Mouse (Mus musculus): ENCODE data around the gene Xpo5.

The Xpo5 gene

DNA sequence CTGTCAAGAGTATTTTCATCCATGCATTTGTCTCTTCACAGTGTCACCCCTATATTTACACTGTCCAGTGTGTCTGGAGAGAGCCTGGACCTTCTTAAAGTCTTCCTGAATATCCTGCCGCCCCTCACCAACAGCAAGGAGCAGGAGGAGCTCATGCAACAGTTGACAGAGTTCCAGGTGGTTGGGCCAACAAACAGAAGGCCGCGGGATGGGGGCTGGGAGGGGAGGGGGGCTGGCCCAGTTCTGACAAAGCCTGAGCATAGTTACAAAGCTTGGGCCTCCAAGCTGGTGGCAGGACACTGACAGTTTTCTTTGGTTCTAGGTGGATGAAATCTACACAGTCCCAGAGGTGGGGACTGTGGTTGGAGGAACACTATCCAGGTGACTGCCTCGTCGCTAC lies 36.3 kb upstream of the Xpo5 start:
- ChIA-PET CTCF (interaction anchor here in 2 of 4 experiments (0.6 to 1.2 kb wide), 4 partner anchors 9 to 675 kb away, joined by 3 to 6 read pairs (median 4); no protein-coding TSS in a partner anchor), POLR2A (interaction anchor here in 2 of 4 experiments (0.8 to 2.9 kb wide), 6 partner anchors 10 to 86 kb away, joined by 3 to 11 read pairs (median 4); partner anchors contain the start of gene Mad2l1bp (in 2 of the 2))

DNA sequence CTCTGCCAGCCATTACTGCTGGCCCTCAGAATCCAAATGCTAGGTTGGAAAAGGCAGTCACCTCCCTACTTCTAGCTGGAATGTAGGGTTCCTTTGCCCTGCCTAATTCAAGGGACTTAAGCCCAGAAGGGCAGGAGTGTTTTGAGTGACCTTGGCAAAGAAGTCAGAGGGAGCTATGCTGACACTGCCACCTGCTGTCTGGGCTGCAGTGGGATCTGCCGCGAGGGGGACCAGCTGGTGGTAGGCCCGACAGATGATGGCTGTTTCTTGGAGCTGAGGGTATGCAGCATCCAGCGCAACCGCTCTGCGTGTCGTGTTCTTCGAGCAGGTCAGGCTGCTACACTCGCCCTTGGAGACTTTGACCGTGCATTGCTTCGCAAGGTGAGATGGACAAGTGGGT lies 35.6 kb upstream of the Xpo5 start:
- ChIA-PET CTCF (interaction anchor here (0.6 to 1.4 kb wide), 11 partner anchors 8 to 436 kb away, joined by 3 to 6 read pairs (median 3); partner anchors contain the start of genes 1600014C23Rik (in 1 of the 4), Mad2l1bp (in 1 of the 4) and Rsph9 (in 1 of the 4)), POLR2A (interaction anchor here in 3 of 4 experiments (0.9 to 2.9 kb wide), 9 partner anchors 9 to 436 kb away, joined by 3 to 11 read pairs (median 4); partner anchors contain the start of genes Mad2l1bp (in 2 of the 3), Polh (in 1 of the 3) and Xpo5 (in 1 of the 3))

DNA sequence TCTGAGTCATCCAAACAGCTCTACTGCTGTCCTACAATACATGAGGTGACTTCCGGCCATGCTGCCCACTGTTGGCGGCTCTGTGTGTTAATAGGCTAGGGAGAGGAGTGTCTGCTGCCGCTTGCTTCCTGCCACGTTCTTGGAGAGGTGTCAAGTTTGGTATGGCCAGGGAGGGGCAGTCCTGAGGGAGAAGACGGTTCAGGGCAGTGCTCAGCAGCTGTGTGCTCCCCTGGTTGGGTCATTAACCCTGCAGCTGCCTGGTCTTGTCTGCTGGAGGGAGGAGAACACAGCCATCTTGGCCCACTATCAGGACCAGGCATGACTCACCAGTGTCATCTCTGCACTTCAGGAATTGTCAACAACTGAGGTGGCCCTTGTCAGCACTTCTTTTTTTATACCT lies 34.3 kb upstream of the Xpo5 start:
- POLR2A ChIA-PET = interaction anchor here in 3 of 4 experiments (0.6 to 2.9 kb wide), 6 partner anchors 8 to 72 kb away, joined by 3 to 11 read pairs (median 4); partner anchors contain the start of genes Mad2l1bp (in 2 of the 3), Polh (in 1 of the 3) and Xpo5 (in 1 of the 3)
- CTCF ChIA-PET = interaction anchor here in 1 of 4 experiments (0.6 to 1.4 kb wide), 4 partner anchors 36 to 437 kb away, joined by 3 to 5 read pairs (median 4); no protein-coding TSS in a partner anchor

DNA sequence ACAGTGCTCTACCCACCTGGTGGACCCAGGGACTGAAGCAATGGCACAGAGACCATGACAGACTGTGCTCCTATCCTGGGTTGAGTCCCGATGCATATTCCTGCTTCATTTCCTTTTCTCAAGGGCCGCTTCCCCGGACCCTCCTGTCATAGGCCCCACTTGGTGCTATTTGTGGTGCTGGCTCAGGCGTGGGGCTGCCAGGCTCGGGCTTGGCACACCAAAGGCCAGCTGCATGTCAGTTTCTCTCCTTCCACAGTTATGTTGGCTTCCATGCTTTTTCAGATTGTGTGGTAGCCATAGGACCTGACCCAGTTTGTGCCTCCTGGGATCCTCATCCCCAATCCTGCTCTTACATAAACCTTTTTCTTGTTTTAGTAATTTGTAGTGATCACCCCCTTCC lies 33.8 kb upstream of the Xpo5 start:
- POLR2A ChIA-PET = interaction anchor here in 3 of 4 experiments (1.0 to 2.4 kb wide), 5 partner anchors 9 to 74 kb away, joined by 3 to 6 read pairs (median 3); partner anchors contain the start of gene Mad2l1bp (in 1 of the 3)
- CTCF ChIA-PET = interaction anchor here in 1 of 4 experiments (0.9 to 1.3 kb wide), 3 partner anchors 420 to 438 kb away, joined by 3 to 5 read pairs (median 4); no protein-coding TSS in a partner anchor

DNA sequence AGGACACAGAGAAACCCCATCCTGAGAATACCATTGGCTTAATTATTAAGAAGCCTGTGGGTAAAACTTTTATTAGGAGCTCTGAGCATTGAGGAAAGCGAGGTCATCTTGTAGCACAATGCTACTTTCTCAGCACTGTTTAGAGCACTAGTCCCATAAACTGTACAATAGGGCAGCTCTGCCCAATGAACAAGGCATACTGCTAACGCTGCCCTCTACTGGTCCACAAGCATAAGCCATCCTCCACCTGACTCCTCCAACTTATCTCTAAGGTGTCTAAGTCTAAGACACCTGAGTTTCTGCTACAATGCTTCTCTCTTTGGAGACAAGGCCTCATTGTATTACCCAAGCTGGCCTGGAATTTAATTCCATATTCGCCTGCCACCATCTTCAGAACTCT lies 32.0 kb upstream of the Xpo5 start:
- ChIA-PET CTCF (interaction anchor here in 3 of 4 experiments (0.6 to 1.9 kb wide), 17 partner anchors 9 to 545 kb away, joined by 3 to 6 read pairs (median 3); partner anchors contain the start of genes Gtpbp2 (in 1 of the 3), Mad2l1bp (in 1 of the 3) and Vegfa (in 1 of the 3)), POLR2A (interaction anchor here in 3 of 4 experiments (0.5 to 5.5 kb wide), 18 partner anchors 8 to 424 kb away, joined by 3 to 30 read pairs (median 4); partner anchors contain the start of genes Gtpbp2 (in 2 of the 3), Abcc10 (in 1 of the 3) and Mad2l1bp (in 1 of the 3))

DNA sequence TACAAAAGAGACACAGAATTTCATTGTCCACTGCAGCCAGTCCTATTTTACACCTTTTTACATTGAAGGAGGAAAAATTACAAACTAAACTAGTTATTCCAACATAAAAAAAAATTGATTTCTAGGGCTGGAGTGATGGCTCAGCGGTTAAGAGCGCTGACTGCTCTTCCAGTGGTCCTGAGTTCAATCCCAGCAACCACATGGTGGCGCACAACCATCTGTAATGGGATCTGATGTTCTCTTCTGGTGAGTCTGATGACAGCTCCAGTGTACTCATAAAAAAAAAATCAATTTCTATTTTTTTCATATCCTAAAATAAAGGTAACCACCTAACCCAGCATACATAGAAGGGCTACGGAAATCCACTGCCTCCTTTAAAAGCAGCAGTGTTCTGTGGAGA lies 20.3 kb upstream of the Xpo5 start:
- ChIA-PET POLR2A (interaction anchor here in 3 of 4 experiments (0.6 to 4.3 kb wide), 7 partner anchors 8 to 449 kb away, joined by 3 to 23 read pairs (median 4); partner anchors contain the start of genes Polh (in 1 of the 3) and Xpo5 (in 1 of the 3)), CTCF (interaction anchor here in 3 of 4 experiments (0.6 to 1.2 kb wide), 9 partner anchors 9 to 1284 kb away, joined by 3 to 4 read pairs (median 3); partner anchors contain the start of genes Cul9 (in 1 of the 3), Gtpbp2 (in 1 of the 3), Polh (in 1 of the 3) and Xpo5 (in 1 of the 3))

DNA sequence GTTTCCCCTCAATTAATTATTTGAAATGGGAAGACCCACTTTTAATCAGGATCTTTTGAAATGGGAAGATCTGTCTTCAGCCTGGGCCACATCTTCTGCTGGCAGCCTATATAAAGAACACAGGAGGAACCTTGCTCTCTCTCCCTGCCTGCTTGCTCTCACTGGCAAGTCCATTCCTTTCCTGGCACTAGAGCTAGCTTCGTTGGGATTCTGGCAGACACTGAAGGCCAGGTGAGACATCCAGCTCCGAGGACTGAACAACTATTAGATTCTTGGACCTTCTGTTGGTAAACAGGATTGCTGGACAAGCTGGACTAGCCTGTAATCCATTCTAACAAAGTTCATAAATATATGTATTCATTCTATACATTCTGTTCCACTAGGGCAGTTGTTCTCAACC lies 13.8 kb upstream of the Xpo5 start:
- ChIA-PET CTCF (no interaction called here), POLR2A (no interaction called here)

DNA sequence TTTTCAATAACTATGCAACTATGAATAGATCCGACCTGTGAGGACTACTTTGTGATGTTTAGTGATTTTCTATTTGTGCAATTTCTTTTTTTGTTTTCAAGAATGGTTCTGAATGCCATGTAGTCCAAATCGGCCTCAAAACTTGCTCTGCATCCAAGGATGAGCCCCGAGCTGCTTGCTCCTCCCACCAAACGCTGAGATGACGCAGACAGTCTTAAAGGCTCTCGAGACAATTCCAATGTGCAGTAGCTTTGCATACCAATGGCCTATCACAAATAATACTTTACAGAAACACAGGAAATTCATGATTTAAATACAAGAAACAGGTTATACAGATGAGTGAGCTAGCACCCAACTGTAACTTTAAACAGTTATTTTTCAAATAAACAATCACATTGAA lies 1.4 kb upstream of the Xpo5 start:
- CTCF ChIA-PET = interaction anchor here in 3 of 4 experiments (0.6 to 0.7 kb wide), 3 partner anchors 26 to 65 kb away, joined by 3 to 4 read pairs (median 3); no protein-coding TSS in a partner anchor

DNA sequence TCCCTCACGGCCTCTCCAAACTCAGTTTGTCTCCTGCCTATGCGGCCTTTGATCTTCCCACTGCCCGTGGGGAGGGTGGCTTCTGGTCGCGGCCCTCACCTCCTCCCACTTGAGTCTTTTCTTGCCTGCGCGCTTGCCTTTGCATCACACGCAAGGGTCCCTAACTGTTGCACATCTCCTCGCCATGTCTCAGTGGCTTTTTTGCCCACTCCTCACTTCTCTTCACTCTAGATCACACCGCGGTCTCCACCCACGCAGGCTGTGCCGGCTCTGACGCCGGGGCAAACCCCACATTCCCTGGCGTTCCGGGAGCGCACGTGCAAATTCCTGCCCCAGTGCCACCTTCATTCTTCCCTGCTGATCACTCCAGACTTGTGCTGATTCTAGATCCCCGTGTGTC lies 496 bp downstream of the Xpo5 start:
- ChIA-PET POLR2A (interaction anchor here (0.5 to 4.0 kb wide), 45 partner anchors 8 to 477 kb away, joined by 3 to 35 read pairs (median 5); partner anchors contain the start of genes Polr1c (in 3 of the 4), Yipf3 (in 3 of the 4), Abcc10 (in 1 of the 4) and Cul9 (in 1 of the 4)), CTCF (interaction anchor here in 3 of 4 experiments (0.6 to 1.8 kb wide), 9 partner anchors 21 to 468 kb away, joined by 3 to 5 read pairs (median 4); partner anchors contain the start of genes Abcc10 (in 1 of the 3) and Gtpbp2 (in 1 of the 3))

More for the DNA sequence above, 1.4 kb upstream of the Xpo5 start:
- POLR2A ChIA-PET = interaction anchor here in 3 of 4 experiments (0.6 to 4.0 kb wide), 15 partner anchors 9 to 74 kb away, joined by 3 to 26 read pairs (median 5); partner anchors contain the start of genes Polr1c (in 2 of the 3), Yipf3 (in 2 of the 3), Gtpbp2 (in 1 of the 3) and Mad2l1bp (in 1 of the 3)

DNA sequence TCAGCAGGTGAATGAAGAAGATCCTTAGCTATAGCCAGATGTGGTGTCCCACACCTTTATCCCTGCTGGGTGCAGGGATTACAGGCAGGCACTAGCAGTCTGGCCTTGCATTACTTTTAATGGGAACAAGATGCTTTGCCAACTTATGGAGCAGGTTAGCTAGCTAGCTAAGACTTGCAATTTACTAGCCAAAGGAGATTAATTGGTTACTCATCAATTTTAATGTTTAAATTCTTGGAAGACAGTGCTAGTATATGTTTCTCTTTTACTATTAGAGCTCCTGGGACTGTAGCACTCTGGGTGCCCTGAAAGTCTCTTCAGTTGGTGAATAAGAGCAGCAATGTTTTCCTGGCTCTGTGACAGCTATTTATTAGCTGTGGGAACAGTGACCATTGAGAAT lies 4.1 kb downstream of the Xpo5 start:
- ChIA-PET POLR2A (interaction anchor here in 1 of 4 experiments (0.7 kb wide), 1 partner anchor 32 kb away, joined by 6 read pairs; no protein-coding TSS in a partner anchor), CTCF (interaction anchor here in 1 of 4 experiments (1.2 kb wide), 1 partner anchor 74 kb away, joined by 3 read pairs; no protein-coding TSS in a partner anchor)

DNA sequence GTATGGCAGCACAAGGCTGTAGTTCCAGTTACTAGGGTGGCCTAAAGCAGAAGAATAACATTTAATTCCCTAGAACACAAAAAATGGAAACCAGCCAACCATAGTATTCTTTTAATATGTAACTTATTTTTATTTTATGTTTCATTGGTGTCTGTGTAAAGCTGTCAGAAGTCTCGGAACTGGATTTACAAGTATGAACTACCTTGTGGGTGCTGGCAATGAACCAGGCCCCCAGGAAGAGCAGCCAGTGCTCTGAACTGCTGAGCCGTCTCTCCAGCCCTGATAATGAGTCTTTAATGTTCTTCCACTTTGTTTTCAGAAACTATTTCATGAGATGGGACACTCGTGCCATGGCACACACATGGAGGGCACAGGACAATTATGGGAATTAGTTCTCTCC lies 8.0 kb downstream of the Xpo5 start:
- ChIA-PET POLR2A (interaction anchor here in 3 of 4 experiments (0.6 to 3.4 kb wide), 5 partner anchors 7 to 773 kb away, joined by 3 to 14 read pairs (median 3); partner anchors contain the start of genes Polh (in 2 of the 3) and Xpo5 (in 2 of the 3)), CTCF (interaction anchor here in 1 of 4 experiments (0.6 kb wide), 1 partner anchor 29 kb away, joined by 3 read pairs; no protein-coding TSS in a partner anchor)

DNA sequence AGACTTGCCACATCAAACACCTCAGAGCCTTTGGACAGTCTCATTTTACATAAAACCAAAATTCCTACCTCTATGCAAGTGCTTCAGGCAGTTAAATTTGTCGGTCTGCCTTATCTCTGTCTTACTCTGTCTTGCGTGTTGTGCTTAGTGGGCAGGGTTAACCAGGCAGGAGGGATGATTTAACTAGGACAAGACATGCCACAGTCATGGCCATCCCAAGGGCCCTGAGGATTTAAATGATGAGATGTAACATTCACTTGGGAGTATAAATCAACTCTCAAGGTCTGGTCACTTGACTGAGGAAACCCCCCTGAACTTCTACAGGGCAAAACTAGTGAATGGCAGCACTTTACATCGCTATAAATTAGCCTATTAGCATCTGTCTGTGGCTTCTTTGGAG lies 19.0 kb downstream of the Xpo5 start:
- ChIA-PET POLR2A (interaction anchor here in 1 of 4 experiments (1.0 to 9.9 kb wide), 3 partner anchors 11 to 19 kb away, joined by 3 to 59 read pairs (median 35); partner anchors contain the start of genes Polh and Xpo5), CTCF (interaction anchor here in 1 of 4 experiments (1.2 kb wide), 1 partner anchor 31 kb away, joined by 3 read pairs; no protein-coding TSS in a partner anchor)

DNA sequence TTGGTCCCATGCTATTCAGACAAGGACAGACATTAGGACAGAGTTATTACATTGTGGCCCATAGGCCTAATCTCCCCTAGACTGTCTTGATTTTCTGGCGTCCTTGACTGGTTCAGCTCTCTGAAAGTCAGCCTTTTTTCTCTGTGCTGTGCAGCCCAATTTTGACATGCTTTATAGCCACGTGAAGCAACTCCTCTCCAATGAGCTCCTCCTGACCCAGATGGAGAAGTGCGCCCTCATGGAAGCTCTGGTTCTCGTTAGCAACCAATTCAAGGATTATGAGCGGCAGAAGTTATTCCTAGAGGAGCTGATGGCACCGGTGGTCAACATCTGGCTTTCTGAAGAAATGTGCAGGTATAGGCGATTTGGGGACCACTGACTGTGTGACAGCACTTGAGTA lies 25.0 kb downstream of the Xpo5 start:
- CTCF ChIA-PET = no interaction called here
- POLR2A ChIA-PET = interaction anchor here in 2 of 4 experiments (0.6 to 12.6 kb wide), 10 partner anchors 11 to 169 kb away, joined by 3 to 143 read pairs (median 5); partner anchors contain the start of genes Polh (in 2 of the 2), Xpo5 (in 2 of the 2), Polr1c (in 1 of the 2) and Yipf3 (in 1 of the 2)

DNA sequence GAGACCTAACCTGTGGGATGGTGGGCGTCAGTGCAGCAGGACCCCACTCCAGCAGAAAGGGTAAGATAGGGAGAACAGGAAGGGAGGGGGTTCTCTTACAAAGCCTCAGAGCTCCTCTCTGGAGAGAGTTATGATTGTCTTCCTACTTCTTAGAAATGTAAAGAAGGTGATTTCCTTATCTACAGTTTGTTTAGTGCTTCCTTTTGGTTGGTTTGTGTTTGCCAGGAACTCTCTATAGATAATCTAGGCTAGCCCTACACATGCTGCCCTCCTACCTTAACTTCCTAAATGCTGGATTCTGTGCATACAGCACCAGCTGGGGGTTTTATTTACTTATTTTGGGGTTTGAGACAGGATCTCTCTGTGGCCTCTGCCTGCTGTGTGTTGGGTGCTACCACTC lies 33.5 kb downstream of the Xpo5 start:
- ChIA-PET CTCF (interaction anchor here in 1 of 4 experiments (0.6 kb wide), 1 partner anchor 60 kb away, joined by 3 read pairs; no protein-coding TSS in a partner anchor), POLR2A (interaction anchor here in 3 of 4 experiments (0.7 to 18.8 kb wide), 12 partner anchors 8 to 65 kb away, joined by 3 to 262 read pairs (median 4); partner anchors contain the start of genes Polr1c (in 2 of the 3) and Yipf3 (in 2 of the 3))

DNA sequence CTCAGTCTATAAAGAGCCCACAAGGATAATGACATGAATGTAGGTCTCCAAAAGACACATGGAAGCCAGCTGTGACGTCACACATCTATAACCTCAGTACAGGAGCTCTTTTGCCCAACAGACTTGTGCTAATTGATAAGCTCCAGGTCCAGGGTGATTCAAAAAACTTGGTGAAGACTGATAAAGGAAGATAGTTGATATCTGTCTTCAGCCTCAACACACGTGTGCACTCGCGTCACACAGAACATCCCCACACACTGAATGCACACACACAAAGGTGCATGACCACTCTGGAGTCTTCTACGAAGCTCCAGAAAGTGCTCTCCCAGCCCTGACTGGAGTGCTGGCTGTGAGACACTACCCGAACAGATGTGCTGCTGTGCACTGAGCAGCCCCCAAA lies 34.5 kb downstream of the Xpo5 start:
- ChIA-PET POLR2A (interaction anchor here in 3 of 4 experiments (0.6 to 18.8 kb wide), 15 partner anchors 8 to 489 kb away, joined by 3 to 262 read pairs (median 7); partner anchors contain the start of genes Polr1c (in 1 of the 3) and Yipf3 (in 1 of the 3)), CTCF (no interaction called here)

DNA sequence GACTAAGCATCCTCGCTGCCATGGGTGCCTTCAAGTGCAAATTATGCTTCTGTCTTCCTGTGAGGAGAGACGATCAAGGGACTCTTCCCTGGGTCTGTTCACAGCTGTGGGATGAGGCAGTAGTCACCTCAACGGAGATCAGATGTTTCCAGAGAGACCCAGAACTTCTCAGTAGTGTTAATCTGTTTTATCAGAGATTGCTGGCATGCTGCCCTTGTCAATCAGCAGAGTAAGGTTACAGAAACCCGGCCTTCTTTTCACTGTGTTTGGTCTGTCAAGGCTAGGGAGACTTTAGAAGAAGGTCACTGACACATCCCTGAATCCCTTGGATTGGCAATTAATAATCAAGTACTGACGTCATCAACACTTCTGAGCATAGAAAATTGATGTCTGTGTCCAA lies 34.9 kb downstream of the Xpo5 start:
- POLR2A ChIA-PET = interaction anchor here in 3 of 4 experiments (0.9 to 18.8 kb wide), 15 partner anchors 8 to 67 kb away, joined by 3 to 262 read pairs (median 7); partner anchors contain the start of genes Polh (in 1 of the 3), Polr1c (in 1 of the 3), Xpo5 (in 1 of the 3) and Yipf3 (in 1 of the 3)
- CTCF ChIA-PET = no interaction called here

DNA sequence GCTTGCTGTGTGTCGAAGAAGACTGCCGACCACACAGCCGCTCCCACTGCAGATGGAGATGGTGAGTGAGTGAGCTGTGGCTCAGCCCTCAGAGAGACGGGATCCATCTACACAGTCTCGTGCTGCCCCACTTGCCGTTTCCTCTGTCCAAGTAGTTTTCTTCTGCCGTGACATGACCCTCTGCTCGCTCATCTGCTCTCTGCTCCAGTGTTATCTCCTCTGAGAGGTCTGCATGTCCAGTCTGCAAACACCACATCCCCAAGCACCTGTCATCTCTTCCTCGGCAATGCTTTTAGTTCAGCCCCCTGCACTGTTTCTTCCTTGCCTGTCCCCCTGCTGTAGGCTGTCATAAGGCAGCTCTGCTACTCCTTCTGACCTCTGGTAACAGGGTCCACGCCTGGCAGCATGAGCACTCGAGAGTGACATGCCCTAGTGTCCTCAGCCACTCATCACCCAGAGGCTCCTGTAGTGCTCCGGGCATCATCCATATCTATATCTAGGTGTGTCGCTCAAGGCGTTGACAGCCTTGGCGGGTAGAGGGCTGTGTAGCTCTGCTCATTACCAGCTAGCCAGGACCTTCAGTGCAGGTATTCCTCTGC lies 37.0 kb downstream of the Xpo5 start:
- POLR2A ChIA-PET = interaction anchor here in 2 of 4 experiments (0.7 to 18.8 kb wide), 12 partner anchors 9 to 71 kb away, joined by 3 to 262 read pairs (median 15); partner anchors contain the start of genes Lrrc73 (in 1 of the 2), Polh (in 1 of the 2) and Xpo5 (in 1 of the 2)
- CTCF ChIA-PET = interaction anchor here in 2 of 4 experiments (0.6 to 1.5 kb wide), 3 partner anchors 13 to 821 kb away, joined by 3 to 6 read pairs (median 3); no protein-coding TSS in a partner anchor

Data from embryonic stem cell, embryonic (primary cell).